Mouse (Mus musculus): ENCODE results near the gene Inafm2.

- no peak for TF ChIP-seq CTCF (IDR thresholded peaks at IDR 0.05; ENCODE audit: control insufficient read depth, insufficient read depth, insufficient read length)
- no peak for TF ChIP-seq MYOG (IDR thresholded peaks at IDR 0.05; ENCODE audit: control insufficient read depth, extremely low read depth, insufficient read length)
- TF ChIP-seq MYOD1 (IDR thresholded peaks at IDR 0.05; ENCODE audit: control insufficient read depth, insufficient read length, low read depth) = no peak
- TF ChIP-seq MAX (IDR thresholded peaks at IDR 0.05) = no peak
These were observed 36.7 kb downstream of the Inafm2 start for GRCm38 (mm10) chr2:118782303-118782702.
